Mouse (Mus musculus) liver, adult 2 months (tissue): ENCODE results near the gene Olfr1463.

ENCODE experiments used
- CTCF ChIP-seq: fragments of 200-500 bp; IDR thresholded peaks from 2 replicates; pipeline ENCODE4 v1.5.1; 2011; ENCODE audit warnings: low read depth, low read length, control low read depth
- POLR2A ChIP-seq: fragments of 200-500 bp; IDR thresholded peaks from 2 replicates; pipeline ENCODE4 v1.6.1; 2011; ENCODE audit warnings: low read length, control low read depth; ENCODE audit not compliant: insufficient read depth; ENCODE audit errors: extremely low read depth

DNA sequence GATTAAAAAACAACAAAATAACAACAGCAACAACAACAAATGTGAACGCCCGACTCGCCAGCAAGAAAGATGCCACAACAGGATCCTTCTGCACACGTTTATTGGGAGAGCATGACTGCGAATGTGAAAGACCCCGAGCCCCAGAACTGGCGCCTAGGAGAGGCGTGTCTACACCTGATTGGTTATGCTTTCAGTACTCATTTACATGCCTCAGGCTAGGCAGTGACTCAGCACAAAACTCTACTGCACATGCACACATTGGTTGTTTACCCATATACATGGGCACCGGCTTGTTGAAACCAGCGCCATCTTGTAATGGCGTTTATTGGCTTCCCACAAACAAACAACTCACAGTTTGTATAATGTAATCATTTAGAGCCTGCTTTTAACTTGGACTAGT, 9.5 kb upstream of the Olfr1463 start:
- TF ChIP-seq CTCF = no peak
- no peak for TF ChIP-seq POLR2A
